Mouse (Mus musculus) hindbrain, embryonic 13.5 days (tissue): ENCODE results near the gene Golga1. TPM values are rescaled to one million over a fixed set of nuclear protein-coding genes. Genes with fewer than 3 reads are reported as not detected.
"Not testable (repeated sequence)": the region's sequence is repeated elsewhere in the genome, so short reads cannot be mapped to it uniquely, and the experiment has no call there.

Experiments
- ATAC-seq: fragments of 200-750 bp; cut with Nextera tagmentation; 2 replicates; pipeline ENCODE4 v1.8.0; 2017; ENCODE audit warnings: moderate TSS enrichment; ENCODE audit not compliant: low FRiP score
- H3K27ac ChIP-seq: fragments of 300-500 bp; sonication (generic); 2 replicates; pipeline ENCODE4 v1.5.1; 2015; ENCODE audit warnings: inconsistent platforms, mild to moderate bottlenecking, moderate library complexity
- H3K27me3 ChIP-seq: fragments of 300-500 bp; sonication (generic); 2 replicates; pipeline ENCODE4 v1.6.1; 2015; ENCODE audit warnings: mild to moderate bottlenecking, inconsistent platforms
- H3K36me3 ChIP-seq: fragments of 300-500 bp; sonication (generic); 2 replicates; pipeline ENCODE4 v1.6.1; 2015; ENCODE audit warnings: mild to moderate bottlenecking, inconsistent platforms
- H3K4me1 ChIP-seq: fragments of 300-500 bp; sonication (generic); replicated peaks from 2 replicates; pipeline ENCODE4 v1.6.1; 2015; ENCODE audit warnings: inconsistent platforms
- H3K4me2 ChIP-seq: fragments of 300-500 bp; sonication (generic); 2 replicates; pipeline ENCODE4 v1.6.1; 2015; ENCODE audit warnings: inconsistent platforms, mild to moderate bottlenecking, moderate library complexity
- H3K4me3 ChIP-seq: fragments of 300-500 bp; sonication (generic); 2 replicates; pipeline ENCODE4 v1.5.1; 2015; ENCODE audit warnings: mild to moderate bottlenecking, inconsistent platforms
- H3K9ac ChIP-seq: fragments of 300-500 bp; sonication (generic); 2 replicates; pipeline ENCODE4 v1.6.1; 2015; ENCODE audit warnings: mild to moderate bottlenecking, inconsistent platforms
- H3K9me3 ChIP-seq: fragments of 300-500 bp; sonication (generic); 2 replicates; pipeline ENCODE4 v1.6.1; 2016; ENCODE audit warnings: inconsistent platforms
- WGBS: fragments of 180-500 bp; shearing (Covaris S2); methylation state at CpG from one replicate; pipeline ENCODE4 v1.1.7; 2015; 5-methylcytosine and 5-hydroxymethylcytosine counted together
- polyA plus RNA-seq: library from polyadenylated mRNA; unstranded; fragments of >200 nt; fragmentation: Nextera tagmentation; extraction: Ambion mirVana; gene quantifications from 2 replicates; pipeline ENCODE4 v1.2.1, GENCODE M21; 2015

Gene Golga1
- polyA plus RNA-seq, result 35.4 and 35.5 TPM in 2 replicates

DNA sequence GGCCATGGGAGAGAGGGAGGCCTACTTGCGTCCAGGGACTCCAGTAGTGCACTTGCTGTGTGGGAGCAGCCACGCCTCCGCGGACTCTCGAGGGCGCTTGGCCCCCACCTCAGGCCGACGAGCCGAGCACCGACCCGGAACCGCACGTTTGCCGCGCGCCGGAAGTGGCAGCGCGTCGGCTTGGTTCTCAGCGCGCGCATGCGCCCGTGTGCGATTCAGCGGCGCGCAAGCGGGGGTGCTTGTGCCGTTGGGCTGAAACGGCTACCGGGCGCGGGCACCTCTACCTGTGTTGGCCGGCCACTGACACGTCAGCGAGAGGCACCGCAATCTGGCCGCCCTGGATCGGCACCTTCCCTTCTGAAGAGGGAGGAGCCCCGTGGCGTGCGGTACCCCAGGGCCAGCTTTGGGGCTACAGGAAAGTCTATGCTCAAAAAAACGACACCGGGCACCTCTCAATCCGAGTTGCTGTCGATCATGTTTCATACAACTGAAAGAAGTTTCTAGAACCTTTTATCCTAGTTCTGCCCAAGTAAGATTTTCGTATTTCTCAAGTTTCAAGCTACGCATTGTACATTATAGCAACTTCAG, at the start of gene Golga1:
Gene Golga1 (minus strand): TSS at position 142 of the 588 bp plus-strand sequence.
- peak within 1 kb of the TSS; percentile 94 for H3K4me3 ChIP-seq
- peak; percentile 99 for ATAC-seq
- peaks cover 11% of the 10 kb centered on the region for H3K4me1 ChIP-seq
- H3K9ac ChIP-seq, result peak within 1 kb of the TSS; percentile 97
- under 1% methylated on average over 50 of the region's 50 CpGs for WGBS
- H3K9me3 ChIP-seq, result no peaks in the 10 kb centered on the region
- H3K27ac ChIP-seq, result peak within 1 kb of the TSS; percentile 90
- no peaks in the 10 kb centered on the region for H3K27me3 ChIP-seq
- peak within 1 kb of the TSS; percentile 88 for H3K4me2 ChIP-seq
- peaks cover 25% of the 10 kb centered on the region for H3K36me3 ChIP-seq

DNA sequence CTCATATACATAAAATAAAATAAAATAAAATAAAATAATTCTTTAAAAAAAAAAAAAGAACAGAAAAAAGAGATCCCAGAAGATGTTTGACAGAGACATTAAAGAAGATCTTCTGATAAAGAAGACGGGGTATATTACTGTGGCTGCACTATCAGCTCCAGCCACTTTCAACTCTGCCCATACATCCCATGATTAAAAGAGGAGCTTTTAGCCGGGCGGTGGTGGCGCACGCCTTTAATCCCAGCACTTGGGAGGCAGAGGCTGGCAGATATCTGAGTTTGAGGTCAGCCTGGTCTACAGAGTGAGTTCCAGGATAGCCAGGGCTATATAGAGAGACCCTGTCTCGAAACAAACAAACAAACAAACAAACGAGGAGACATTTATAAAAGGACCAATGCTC, 48.8 kb upstream of the Golga1 start:
- ATAC-seq, result no peak
- no peaks in the 10 kb centered on the region for H3K4me1 ChIP-seq
- H3K27ac ChIP-seq, result no peak overlapping the region
- no peak overlapping the region for H3K4me3 ChIP-seq
- 98% methylated on average over 7 of the region's 7 CpGs for WGBS
- peaks cover 69% of the 10 kb centered on the region for H3K36me3 ChIP-seq
- no peak overlapping the region for H3K9ac ChIP-seq
- H3K9me3 ChIP-seq, result no peaks in the 10 kb centered on the region
- H3K27me3 ChIP-seq, result no peaks in the 10 kb centered on the region
- no peak overlapping the region for H3K4me2 ChIP-seq

DNA sequence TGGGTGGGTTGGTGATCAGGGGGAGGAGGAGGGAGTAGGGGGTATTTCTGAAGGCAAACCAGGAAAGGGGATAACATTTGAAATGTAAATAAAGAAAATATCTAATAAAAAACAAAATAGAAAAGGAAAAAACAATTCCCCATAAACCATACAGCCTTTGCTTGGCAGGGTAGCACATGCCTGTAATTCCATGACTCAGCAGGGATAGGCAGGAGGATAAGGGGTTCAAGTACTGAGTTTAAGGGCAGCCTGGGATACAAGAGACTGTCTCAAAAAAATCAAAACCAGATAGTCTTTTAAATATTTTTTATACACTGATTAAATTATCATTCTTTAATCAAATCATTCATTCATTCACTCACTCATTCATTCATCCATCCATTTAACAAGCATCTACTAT, 45.2 kb upstream of the Golga1 start:
- peaks cover 55% of the 10 kb centered on the region for H3K36me3 ChIP-seq
- no peak overlapping the region for H3K4me2 ChIP-seq
- no peak overlapping the region for H3K9ac ChIP-seq
- no peaks in the 10 kb centered on the region for H3K9me3 ChIP-seq
- H3K4me1 ChIP-seq, result no peaks in the 10 kb centered on the region
- no peaks in the 10 kb centered on the region for H3K27me3 ChIP-seq
- no peak for ATAC-seq
- H3K4me3 ChIP-seq, result no peak overlapping the region
- no peak overlapping the region for H3K27ac ChIP-seq

DNA sequence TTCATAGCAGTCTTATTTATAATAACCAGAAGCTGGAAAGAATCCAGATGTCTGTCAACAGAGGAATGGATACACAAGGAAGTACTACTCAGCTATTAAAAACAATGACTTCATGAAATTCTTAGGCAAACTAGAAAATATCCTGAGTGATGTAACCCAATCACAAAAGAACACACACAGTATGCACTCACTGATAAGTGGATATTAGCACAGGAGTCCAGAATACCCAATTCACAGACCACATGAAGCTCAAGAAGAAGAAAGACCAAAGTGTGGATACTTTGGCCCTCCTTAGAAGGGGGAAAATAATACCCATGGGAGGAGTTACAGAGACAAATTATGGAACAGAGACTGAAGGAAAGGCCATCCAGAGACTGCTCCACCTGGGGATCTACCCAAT, 44.4 kb upstream of the Golga1 start:
- not testable (repeated sequence) for H3K27ac ChIP-seq, H3K4me1 ChIP-seq, ATAC-seq, H3K4me3 ChIP-seq, H3K4me2 ChIP-seq, H3K27me3 ChIP-seq, H3K9ac ChIP-seq, H3K9me3 ChIP-seq
- H3K36me3 ChIP-seq, result peaks cover 60% of the 10 kb centered on the region

DNA sequence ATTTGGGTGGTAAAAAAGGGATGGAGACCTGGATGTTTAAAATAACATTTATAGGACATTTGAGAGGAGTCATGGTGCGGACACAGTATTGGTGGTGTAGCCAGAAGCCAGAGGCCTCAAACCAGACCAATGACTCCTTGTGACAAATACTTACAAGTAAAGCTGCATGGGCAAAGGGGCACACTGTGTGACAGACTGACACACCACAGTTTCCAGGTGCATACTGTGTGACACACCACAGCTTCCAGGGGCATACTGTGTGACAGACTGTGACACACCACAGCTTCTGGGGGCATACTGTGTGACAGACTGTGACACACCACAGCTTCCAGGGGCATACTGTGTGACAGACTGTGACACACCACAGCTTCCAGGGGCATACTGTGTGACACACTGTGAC, 34.6 kb upstream of the Golga1 start:
- H3K36me3 ChIP-seq, result peaks cover 46% of the 10 kb centered on the region
- 97% methylated on average over 1 of the region's 1 CpGs for WGBS

DNA sequence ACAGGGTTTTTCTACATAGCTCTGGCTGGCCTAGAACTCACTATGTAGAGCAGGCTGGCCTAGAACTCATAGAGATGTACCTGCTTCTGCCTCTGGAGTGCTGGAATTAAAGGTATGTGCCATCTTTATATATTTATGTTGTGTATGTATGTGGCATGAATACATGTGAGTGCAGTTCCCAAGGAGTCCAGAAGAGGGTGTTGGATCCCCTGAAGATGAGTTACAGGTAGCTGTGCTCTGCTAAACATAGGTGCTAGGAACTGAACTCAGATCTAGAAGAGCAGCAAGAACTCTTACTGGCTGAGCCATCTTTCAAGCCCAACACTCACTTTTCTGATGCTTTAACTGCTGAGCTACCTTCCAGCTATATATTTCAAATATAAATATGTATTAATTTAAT, 32.7 kb upstream of the Golga1 start:
- H3K4me3 ChIP-seq, result no peak overlapping the region
- ATAC-seq, result no peak
- H3K9ac ChIP-seq, result no peak overlapping the region
- no peak overlapping the region for H3K27ac ChIP-seq
- peaks cover 53% of the 10 kb centered on the region for H3K36me3 ChIP-seq
- H3K9me3 ChIP-seq, result no peaks in the 10 kb centered on the region
- H3K4me2 ChIP-seq, result no peak overlapping the region
- H3K4me1 ChIP-seq, result no peaks in the 10 kb centered on the region
- no peaks in the 10 kb centered on the region for H3K27me3 ChIP-seq

More for the DNA sequence above, 34.6 kb upstream of the Golga1 start:
- H3K9ac ChIP-seq, H3K4me1 ChIP-seq, H3K27me3 ChIP-seq, H3K27ac ChIP-seq, ATAC-seq, H3K9me3 ChIP-seq, H3K4me2 ChIP-seq, H3K4me3 ChIP-seq: not testable (repeated sequence)

DNA sequence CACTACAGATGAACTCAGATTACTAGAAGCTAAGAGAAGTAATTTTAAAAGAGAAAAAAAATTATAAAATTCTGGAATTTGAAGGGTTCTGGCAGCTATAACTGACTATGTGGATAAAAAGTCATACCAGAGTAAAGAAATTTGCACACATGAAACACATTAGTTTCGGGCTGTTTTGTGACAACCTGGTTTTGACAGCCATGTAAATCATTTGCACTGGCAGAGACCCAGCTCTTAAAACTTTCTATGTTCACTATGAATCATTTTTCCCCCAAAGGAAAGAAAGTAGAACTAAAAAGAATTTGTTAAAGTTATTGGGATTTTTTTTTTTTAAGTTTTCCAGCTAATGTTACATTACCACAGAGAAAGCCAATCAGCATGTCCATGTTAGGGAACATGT, 26.6 kb upstream of the Golga1 start:
- Histone ChIP-seq H3K36me3 (peaks cover 60% of the 10 kb centered on the region), H3K4me1 (no peaks in the 10 kb centered on the region), H3K9ac (no peak overlapping the region), H3K27ac (no peak overlapping the region), H3K4me2 (no peak overlapping the region), H3K4me3 (no peak overlapping the region), H3K27me3 (no peaks in the 10 kb centered on the region), H3K9me3 (no peaks in the 10 kb centered on the region)
- 88% methylated on average over 1 of the region's 1 CpGs for WGBS
- no peak for ATAC-seq

DNA sequence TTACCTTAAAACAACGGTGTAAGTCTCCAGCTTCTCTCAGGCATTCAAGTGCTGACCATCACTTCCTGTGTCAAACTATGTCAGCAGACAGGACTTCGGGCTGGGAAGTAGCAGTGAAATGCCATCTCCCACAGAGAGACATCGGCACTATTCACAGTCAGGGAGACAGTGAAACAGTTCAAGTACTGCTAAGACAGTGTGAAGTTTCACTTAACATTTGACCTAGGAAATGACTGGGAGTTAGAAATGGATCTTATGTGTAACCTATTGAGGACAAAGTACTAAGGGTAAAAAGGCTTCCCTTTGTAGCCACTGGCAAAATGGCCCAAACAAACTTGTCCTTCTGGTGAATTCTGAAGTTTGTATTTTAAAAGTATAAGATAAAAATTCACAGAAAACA, 17.4 kb upstream of the Golga1 start:
- no peaks in the 10 kb centered on the region for H3K27me3 ChIP-seq
- H3K27ac ChIP-seq, result no peak overlapping the region
- H3K4me3 ChIP-seq, result no peak overlapping the region
- no peaks in the 10 kb centered on the region for H3K4me1 ChIP-seq
- peaks cover 82% of the 10 kb centered on the region for H3K36me3 ChIP-seq
- no peaks in the 10 kb centered on the region for H3K9me3 ChIP-seq
- WGBS, result 88% methylated on average over 3 of the region's 3 CpGs
- H3K9ac ChIP-seq, result no peak overlapping the region
- no peak for ATAC-seq
- H3K4me2 ChIP-seq, result no peak overlapping the region

DNA sequence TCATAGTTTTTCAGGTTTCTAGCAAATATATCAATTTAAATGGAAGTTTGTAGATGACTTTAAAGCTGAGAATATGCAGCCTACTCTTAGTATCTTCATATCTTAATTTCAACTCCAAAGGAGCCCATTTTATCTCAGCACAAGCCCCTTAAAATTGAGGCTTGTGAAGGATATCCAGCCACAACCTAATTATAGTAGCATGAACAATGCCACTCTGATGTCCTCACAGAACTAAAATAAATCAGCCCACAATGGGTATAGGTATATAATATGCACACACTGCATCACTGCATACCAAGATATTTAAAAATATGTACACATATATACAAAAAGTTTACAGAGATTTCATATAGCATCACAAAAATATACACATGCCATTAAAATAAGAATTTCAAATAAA, 5.3 kb upstream of the Golga1 start:
- ATAC-seq, result no peak
- H3K4me2 ChIP-seq, result no peak overlapping the region
- no peak overlapping the region for H3K27ac ChIP-seq
- H3K9me3 ChIP-seq, result no peaks in the 10 kb centered on the region
- H3K27me3 ChIP-seq, result no peaks in the 10 kb centered on the region
- H3K36me3 ChIP-seq, result peaks cover 5% of the 10 kb centered on the region; the same call in 1 of the 2 replicates
- no peak overlapping the region for H3K9ac ChIP-seq
- no peak overlapping the region for H3K4me3 ChIP-seq
- no peaks in the 10 kb centered on the region for H3K4me1 ChIP-seq

DNA sequence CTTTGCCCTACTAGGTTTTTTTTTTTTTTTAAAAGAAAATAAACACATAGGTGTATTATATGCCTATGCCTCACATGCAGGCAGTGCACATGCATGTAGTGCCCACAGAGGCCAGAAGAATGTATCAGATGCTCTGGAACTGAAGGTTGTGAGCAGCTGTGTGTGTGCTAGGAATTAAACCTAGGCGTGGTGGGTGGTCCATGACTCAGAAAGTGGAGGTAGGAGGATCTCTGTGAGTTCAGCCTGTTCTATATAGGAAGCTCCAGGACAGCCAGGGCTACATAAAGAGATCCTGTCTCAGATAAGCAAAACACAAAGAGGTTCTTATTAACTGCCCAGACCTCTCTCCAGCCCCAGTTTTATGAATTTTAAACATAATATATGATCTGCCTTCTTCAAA, 3.8 kb upstream of the Golga1 start:
- no peak for ATAC-seq
- H3K9ac ChIP-seq, result no peak overlapping the region
- no peak overlapping the region for H3K4me3 ChIP-seq
- H3K27ac ChIP-seq, result no peak overlapping the region
- peaks cover 4% of the 10 kb centered on the region; the same call in 1 of the 2 replicates for H3K36me3 ChIP-seq
- 76% methylated on average over 1 of the region's 1 CpGs for WGBS
- H3K27me3 ChIP-seq, result no peaks in the 10 kb centered on the region
- no peaks in the 10 kb centered on the region for H3K9me3 ChIP-seq
- H3K4me2 ChIP-seq, result no peak overlapping the region
- peaks cover 7% of the 10 kb centered on the region for H3K4me1 ChIP-seq

DNA sequence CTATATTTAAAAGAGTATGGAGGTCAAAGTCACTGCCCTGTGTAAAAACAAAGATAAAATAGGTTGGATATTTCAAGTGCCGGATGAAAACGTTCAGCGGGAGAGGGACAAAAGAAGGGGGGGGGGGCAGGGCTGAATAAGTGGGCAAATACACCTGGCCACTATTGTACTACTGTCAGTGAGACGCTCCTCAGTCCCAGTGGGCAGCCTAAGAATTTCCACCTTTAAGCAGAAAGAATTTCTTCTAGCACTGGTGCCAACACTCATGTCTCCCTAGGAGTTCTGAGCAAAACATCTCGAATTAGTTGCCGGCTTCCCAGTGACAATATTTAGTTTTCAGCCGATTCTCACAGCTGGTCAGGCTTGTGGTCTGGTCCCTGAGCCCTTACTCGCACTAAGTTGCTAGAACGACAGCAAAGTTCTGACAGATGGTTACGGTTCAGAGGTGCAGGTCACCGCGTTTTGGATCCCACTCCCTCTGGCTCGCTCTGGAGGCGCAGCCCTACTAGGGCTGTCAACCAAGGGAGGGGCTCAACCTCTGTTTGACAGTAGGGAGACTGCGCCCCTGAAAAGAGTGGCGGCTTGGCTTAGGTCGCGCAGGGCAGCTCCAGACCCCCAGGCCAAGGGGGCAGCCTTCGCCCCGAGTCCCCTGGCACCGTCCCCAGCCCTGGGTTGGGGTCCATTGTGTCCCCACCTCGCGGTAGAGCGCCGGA, 498 bp downstream of the Golga1 start:
- WGBS, result 9% methylated on average over 21 of the region's 25 CpGs
- peaks cover 11% of the 10 kb centered on the region for H3K4me1 ChIP-seq

DNA sequence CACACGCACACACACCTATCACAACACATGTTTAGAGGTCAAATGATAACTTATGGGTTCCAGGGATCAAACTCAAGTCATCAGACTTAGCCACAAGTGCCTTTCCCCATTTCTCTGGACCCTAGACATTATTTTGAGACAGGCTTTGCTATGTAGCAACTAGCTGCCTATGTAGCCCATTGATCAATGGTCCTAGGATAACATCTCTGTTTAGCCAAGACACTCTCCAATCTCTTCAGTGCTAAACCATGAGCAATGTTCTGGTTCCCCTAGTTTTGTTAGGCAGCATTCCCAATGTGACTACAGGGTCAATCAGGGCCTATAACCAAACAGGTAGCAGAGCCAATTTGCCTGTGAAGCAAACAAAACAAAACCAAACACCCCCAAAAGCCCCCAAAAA, 16.8 kb downstream of the Golga1 start:
- Histone ChIP-seq H3K9me3 (no peaks in the 10 kb centered on the region), H3K27ac (no peak overlapping the region), H3K27me3 (no peaks in the 10 kb centered on the region), H3K36me3 (peaks cover 76% of the 10 kb centered on the region), H3K4me2 (no peak overlapping the region), H3K4me1 (no peaks in the 10 kb centered on the region), H3K9ac (no peak overlapping the region), H3K4me3 (no peak overlapping the region)
- 91% methylated on average over 1 of the region's 1 CpGs for WGBS
- ATAC-seq, result no peak

More for the DNA sequence above, 498 bp downstream of the Golga1 start:
- ATAC-seq, result peak; percentile 91
- H3K9ac ChIP-seq, result peak overlapping the region; percentile 97
- H3K36me3 ChIP-seq, result peaks cover 32% of the 10 kb centered on the region
- no peaks in the 10 kb centered on the region for H3K9me3 ChIP-seq
- H3K27me3 ChIP-seq, result no peaks in the 10 kb centered on the region
- peak overlapping the region; percentile 88 for H3K4me2 ChIP-seq
- H3K27ac ChIP-seq, result peak overlapping the region; percentile 90
- peak overlapping the region; percentile 94 for H3K4me3 ChIP-seq

DNA sequence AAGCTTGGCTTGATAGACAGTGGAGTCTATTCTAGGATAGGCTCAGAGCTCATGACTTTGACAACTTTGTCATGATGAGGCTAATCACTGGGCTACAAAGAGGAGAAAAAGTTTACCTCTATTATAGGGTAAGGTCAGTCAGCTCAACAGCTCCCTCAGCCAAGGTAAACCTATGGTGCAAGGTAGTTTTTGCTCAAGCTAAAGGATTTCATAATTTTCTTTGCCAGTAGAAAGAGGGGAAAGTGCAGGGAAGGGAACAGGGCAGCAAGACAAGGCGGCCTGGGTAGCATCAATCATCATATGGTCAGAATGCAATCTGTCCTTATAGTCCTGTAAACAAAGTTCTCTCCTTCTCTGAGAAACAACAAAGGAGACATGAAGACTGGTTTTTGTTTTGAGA, 25.1 kb downstream of the Golga1 start:
- Histone ChIP-seq H3K4me2 (no peak overlapping the region), H3K27ac (no peak overlapping the region), H3K9me3 (no peaks in the 10 kb centered on the region), H3K4me3 (no peak overlapping the region), H3K9ac (no peak overlapping the region), H3K4me1 (no peaks in the 10 kb centered on the region), H3K36me3 (peaks cover 80% of the 10 kb centered on the region), H3K27me3 (no peaks in the 10 kb centered on the region)
- no peak for ATAC-seq
- WGBS, result 100% methylated on average over 1 of the region's 1 CpGs
